Mouse (Mus musculus) embryonic fibroblast, embryonic 13.5 days (primary cell): ENCODE measurements around the gene Sv2c.

ENCODE experiments used
- CTCF ChIP-seq: IDR thresholded peaks from 2 replicates; pipeline ENCODE4 v1.5.1; 2011; ENCODE audit warnings: mild to moderate bottlenecking, control low read depth, low read length, moderate library complexity, borderline replicate concordance; ENCODE audit not compliant: insufficient read depth
- POLR2A ChIP-seq: IDR thresholded peaks from 2 replicates; pipeline ENCODE4 v1.6.1; 2011; ENCODE audit warnings: low read depth, mild to moderate bottlenecking, control low read depth, low read length, moderate library complexity

DNA sequence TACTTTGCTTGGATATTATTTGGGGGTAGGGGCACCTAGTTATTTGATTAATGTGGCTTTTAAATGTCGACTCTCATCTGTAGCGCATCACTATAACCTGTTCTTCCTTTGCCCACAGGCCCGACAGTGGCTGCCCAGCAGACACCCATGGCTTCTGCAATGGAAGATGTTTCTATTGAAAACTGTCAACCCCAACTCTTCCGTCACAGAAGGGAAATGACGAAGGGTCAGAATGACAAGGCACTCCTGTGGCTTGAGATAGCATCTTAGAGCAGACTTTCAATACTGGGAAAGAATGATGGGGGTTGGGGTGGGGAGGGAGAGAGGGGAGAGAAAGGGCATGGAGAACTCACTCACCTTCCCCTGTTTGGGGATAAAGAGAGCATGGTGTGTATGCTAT is 145.2 kb downstream of the Sv2c start:
- TF ChIP-seq CTCF (no peak), POLR2A (no peak)
